ENCODE assay signal across 24 mouse cellular contexts in genomic region chr4:129459726-129460125, GRCm38 (mm10). TPM values are rescaled to one million over a fixed set of nuclear protein-coding genes. Genes with fewer than 3 reads are reported as not detected.
"Had no signal": no experiment of that assay in that cellular context is flagged by ENCODE, and none has a peak within 500 bp of the region (broad histone marks: within the 10 kb centered on the region; RNA-seq: fewer than 3 reads in every experiment).

No protein-coding gene starts in this region.

- ATAC-seq: inflammation-experienced regulatory T-cells, adult 6 months; intestine, embryonic 16.5 days; liver, postnatal 0 days; lung, postnatal 0 days; midbrain, embryonic 13.5 days had no signal

- H3K4me2 ChIP-seq: limb, embryonic 15.5 days; liver, embryonic 11.5 days; lung, embryonic 14.5 days; midbrain, embryonic 13.5 days had no signal

- H3K27me3 ChIP-seq: limb, embryonic 15.5 days; midbrain, embryonic 13.5 days had no signal

- H3K9me3 ChIP-seq: limb, embryonic 12.5 days; limb, embryonic 15.5 days; midbrain, embryonic 13.5 days had no signal

- H3K27ac ChIP-seq: left cerebral cortex, adult 2 months; limb, embryonic 12.5 days; limb, embryonic 15.5 days; liver, embryonic 14.5 days; macrophage; midbrain, embryonic 13.5 days had no signal

- DNase-seq: layer of hippocampus, postnatal 36 days; left cerebral cortex, postnatal 4 days; liver, postnatal 0 days; lung, embryonic 14.5 days; thymus, postnatal 25 days had no signal

- H3K4me3 ChIP-seq: left cerebral cortex, adult 2 months; limb, embryonic 12.5 days; limb, embryonic 15.5 days; midbrain, embryonic 13.5 days had no signal

- H3K9ac ChIP-seq: limb, embryonic 12.5 days; limb, embryonic 15.5 days; liver, embryonic 14.5 days; liver, postnatal 0 days; lung, embryonic 14.5 days; midbrain, embryonic 13.5 days had no signal

RNA-seq across cellular contexts. Expression of gene Zbtb8b, which starts 19.1 kb away (rescaled TPM):
- total RNA-seq: megakaryocyte, adult 5-6 weeks had no signal
- polyA plus RNA-seq: inflammation-experienced regulatory T-cells, adult 6 months; macrophage; small intestine, adult 2 months; spleen, adult 2 months had no signal

RNA-seq across cellular contexts. Expression of gene Tssk3, which starts 31.1 kb away (rescaled TPM):
- total RNA-seq: layer of hippocampus, postnatal 36 days; left cerebral cortex, adult 2 months; megakaryocyte, adult 5-6 weeks had no signal
- polyA plus RNA-seq: inflammation-experienced regulatory T-cells, adult 6 months; intestine, embryonic 16.5 days; kidney, embryonic 14.5 days; limb, embryonic 12.5 days; limb, embryonic 15.5 days; liver, embryonic 11.5 days; liver, embryonic 14.5 days; lung, embryonic 14.5 days; macrophage; neural tube, embryonic 11.5 days; small intestine, adult 2 months; spleen, adult 2 months; stomach, embryonic 16.5 days; thymus, postnatal 0 days had no signal

RNA-seq across cellular contexts. Expression of gene Fam229a, which starts 31.3 kb away (rescaled TPM):
- total RNA-seq: layer of hippocampus, adult 8-10 months; layer of hippocampus, postnatal 36 days; left cerebral cortex, postnatal 4 days; megakaryocyte, adult 5-6 weeks; midbrain, postnatal 0 days had no signal
- polyA plus RNA-seq: inflammation-experienced regulatory T-cells, adult 6 months; intestine, embryonic 16.5 days; kidney, embryonic 14.5 days; limb, embryonic 12.5 days; limb, embryonic 15.5 days; liver, embryonic 11.5 days; lung, embryonic 14.5 days; macrophage; midbrain, embryonic 13.5 days; neural tube, embryonic 11.5 days; small intestine, adult 2 months; stomach, embryonic 16.5 days had no signal
